Mouse (Mus musculus): Measurements from ENCODE around the gene Tfap2d.

GRCm38 (mm10) chr1:19178742-19179397, 76.0 kb downstream of the Tfap2d start:
- TF ChIP-seq CHD2 (IDR thresholded peaks at IDR 0.05; ENCODE audit: low read depth, low read length) (no peak), MAFK (IDR thresholded peaks at IDR 0.05; ENCODE audit: insufficient read depth, low read depth, low read length) (no peak), ZC3H11A (IDR thresholded peaks at IDR 0.05; ENCODE audit: borderline replicate concordance, low read depth, low read length) (no peak)

All from ES-E14 (cell line).